Mouse (Mus musculus): ENCODE data around the gene Rab37. TPM values are rescaled to one million over a fixed set of nuclear protein-coding genes. Genes with fewer than 3 reads are reported as not detected.

The Rab37 gene
- polyA plus RNA-seq, 1 experiment from 2014 or later: 1.8 TPM

DNA sequence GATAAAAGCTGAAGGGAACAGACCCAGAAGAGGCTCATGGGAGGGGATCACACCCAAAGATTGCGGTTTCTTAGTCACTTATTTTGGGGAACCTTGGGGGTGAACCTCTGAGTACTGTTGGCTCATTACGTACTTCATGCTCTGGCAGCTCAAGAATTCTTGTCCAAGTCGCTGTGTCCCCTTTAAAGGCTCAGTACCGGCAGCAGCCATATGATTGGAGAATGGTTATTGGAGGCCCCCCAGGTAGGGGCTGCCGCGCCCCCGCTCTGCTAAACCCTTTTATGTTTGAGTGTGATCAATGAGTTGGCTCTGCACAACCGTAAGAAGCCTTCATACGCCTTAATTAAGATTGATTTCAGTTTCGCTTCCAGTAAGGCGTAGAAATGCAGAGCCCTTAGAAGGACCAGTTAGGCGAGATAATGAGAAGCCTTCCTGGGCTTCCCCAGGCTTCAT lies 107.7 kb downstream of the Rab37 start:
- WGBS: 62% methylated on average over 12 of the region's 12 CpGs
- ATAC-seq (ENCODE audit: insufficient number of reproducible peaks, low FRiP score): no peak
- H3K27me3 ChIP-seq (replicated peaks): no peaks in the 10 kb centered on the region
- H3K27ac ChIP-seq (ENCODE audit: poor library complexity, severe bottlenecking): no peak overlapping the region
- H3K4me3 ChIP-seq: no peak overlapping the region
- peaks cover 12% of the 10 kb centered on the region for H3K4me1 ChIP-seq (replicated peaks)
- peaks cover 28% of the 10 kb centered on the region; the same call in 1 of the 2 replicates for H3K36me3 ChIP-seq
- no peak overlapping the region for H3K4me2 ChIP-seq
- H3K9me3 ChIP-seq (replicated peaks): no peaks in the 10 kb centered on the region
- no peak overlapping the region for H3K9ac ChIP-seq

DNA sequence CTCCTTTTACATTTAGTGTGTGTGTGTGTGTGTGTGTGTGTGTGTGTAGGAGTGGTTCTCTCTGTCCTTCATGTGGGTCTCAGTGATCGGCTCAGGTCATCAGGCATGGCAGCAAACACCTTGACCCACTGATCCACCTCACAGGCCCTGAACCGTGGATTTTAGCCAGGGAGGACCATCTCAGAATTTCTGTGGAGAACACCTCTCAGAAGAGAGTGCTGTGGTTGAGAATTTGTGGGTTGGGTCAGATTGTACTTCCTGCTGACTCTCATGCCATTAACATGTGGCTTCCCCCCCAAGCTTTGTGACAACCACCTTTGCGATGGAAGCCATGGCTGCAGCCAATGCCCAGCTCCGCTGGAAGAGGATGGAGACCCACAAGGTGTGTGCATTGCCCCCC lies 109.3 kb downstream of the Rab37 start:
- H3K36me3 ChIP-seq: peaks cover 36% of the 10 kb centered on the region
- no peak overlapping the region for H3K4me3 ChIP-seq
- no peak overlapping the region for H3K9ac ChIP-seq
- 91% methylated on average over 4 of the region's 4 CpGs for WGBS
- ATAC-seq (ENCODE audit: insufficient number of reproducible peaks, low FRiP score): no peak
- no peak overlapping the region for H3K27ac ChIP-seq (ENCODE audit: poor library complexity, severe bottlenecking)
- H3K9me3 ChIP-seq (replicated peaks): no peaks in the 10 kb centered on the region
- H3K4me2 ChIP-seq: no peak overlapping the region
- H3K4me1 ChIP-seq (replicated peaks): peaks cover 8% of the 10 kb centered on the region
- peaks cover 5% of the 10 kb centered on the region; the same call in 1 of the 2 replicates for H3K27me3 ChIP-seq (replicated peaks)

DNA sequence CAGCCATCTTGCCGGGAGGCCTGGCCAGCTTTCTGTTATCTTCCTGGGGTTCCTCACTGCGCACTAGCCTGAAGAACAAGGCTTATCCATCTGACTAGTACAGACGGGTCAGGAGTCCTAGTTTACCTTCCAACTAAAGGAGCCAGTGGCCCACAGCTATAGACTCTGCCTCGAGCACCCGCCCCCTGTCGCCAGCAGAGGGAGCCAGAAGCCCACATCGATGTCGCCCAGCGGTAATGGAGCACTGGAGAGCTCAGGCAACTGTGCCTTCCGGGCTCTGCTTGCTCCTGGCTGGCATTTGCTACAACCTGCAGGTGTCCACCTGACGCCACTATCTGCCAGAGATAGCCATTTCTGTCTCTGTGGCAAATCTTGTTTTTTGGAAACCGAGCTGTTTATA lies 111.1 kb downstream of the Rab37 start:
- H3K4me1 ChIP-seq (replicated peaks): no peaks in the 10 kb centered on the region
- WGBS: 10% methylated on average over 12 of the region's 12 CpGs
- peak; percentile 57; the same call in 1 of the 2 replicates for ATAC-seq (ENCODE audit: insufficient number of reproducible peaks, low FRiP score)
- H3K9me3 ChIP-seq (replicated peaks): no peaks in the 10 kb centered on the region
- H3K9ac ChIP-seq: no peak overlapping the region
- H3K4me2 ChIP-seq: no peak overlapping the region
- H3K36me3 ChIP-seq: peaks cover 51% of the 10 kb centered on the region
- no peak overlapping the region for H3K27ac ChIP-seq (ENCODE audit: poor library complexity, severe bottlenecking)
- H3K4me3 ChIP-seq: no peak overlapping the region
- peaks cover 9% of the 10 kb centered on the region; the same call in 1 of the 2 replicates for H3K27me3 ChIP-seq (replicated peaks)

DNA sequence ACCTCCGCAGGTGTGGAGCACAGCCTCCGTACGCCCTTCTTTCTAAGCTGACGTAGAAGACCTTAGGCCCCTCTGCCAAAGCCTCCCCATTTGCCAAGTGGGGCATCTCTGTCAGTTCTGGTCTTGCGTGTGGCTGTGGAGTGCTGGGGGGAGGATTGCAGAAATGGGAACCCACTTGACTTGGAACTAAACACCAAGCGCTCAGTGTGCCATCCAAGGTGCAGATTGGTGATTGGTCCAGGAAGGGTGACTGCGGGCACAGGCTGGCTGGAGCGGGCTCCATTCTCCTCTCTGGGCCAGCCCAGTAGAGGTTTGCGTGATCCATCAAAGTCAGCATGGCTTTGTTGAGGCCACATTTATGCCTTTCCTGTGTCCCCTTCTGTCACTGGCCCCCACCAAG lies 111.5 kb downstream of the Rab37 start:
- WGBS: 93% methylated on average over 9 of the region's 9 CpGs
- H3K4me1 ChIP-seq (replicated peaks): no peaks in the 10 kb centered on the region
- peaks cover 51% of the 10 kb centered on the region for H3K36me3 ChIP-seq
- no peak overlapping the region for H3K9ac ChIP-seq
- H3K27me3 ChIP-seq (replicated peaks): peaks cover 9% of the 10 kb centered on the region; the same call in 1 of the 2 replicates
- H3K4me3 ChIP-seq: no peak overlapping the region
- ATAC-seq (ENCODE audit: insufficient number of reproducible peaks, low FRiP score): no peak
- no peak overlapping the region for H3K27ac ChIP-seq (ENCODE audit: poor library complexity, severe bottlenecking)
- no peaks in the 10 kb centered on the region for H3K9me3 ChIP-seq (replicated peaks)
- H3K4me2 ChIP-seq: no peak overlapping the region

DNA sequence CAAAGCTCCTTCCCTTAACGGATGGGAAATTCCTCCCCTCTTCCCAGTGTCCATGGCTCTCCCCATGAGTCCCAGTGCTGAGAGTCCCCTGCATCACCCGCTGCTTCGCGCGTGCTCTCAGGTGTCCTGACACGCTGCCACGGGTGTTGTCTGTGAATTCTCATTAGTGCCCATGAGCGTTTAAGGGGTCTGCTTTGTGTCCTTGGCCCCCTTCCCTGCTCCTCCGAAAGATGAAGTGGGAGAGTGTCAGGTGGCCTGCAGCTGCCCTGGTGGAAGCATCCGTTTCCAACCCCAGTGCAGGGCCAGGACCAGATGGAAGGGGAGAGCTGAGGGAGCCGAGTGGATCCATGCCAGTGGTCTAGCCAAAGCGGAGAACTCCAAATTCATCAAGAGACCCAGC lies 116.9 kb downstream of the Rab37 start:
- no peak for ATAC-seq (ENCODE audit: insufficient number of reproducible peaks, low FRiP score)
- no peak overlapping the region for H3K4me3 ChIP-seq
- no peak overlapping the region for H3K27ac ChIP-seq (ENCODE audit: poor library complexity, severe bottlenecking)
- H3K9me3 ChIP-seq (replicated peaks): no peaks in the 10 kb centered on the region
- no peak overlapping the region for H3K4me2 ChIP-seq
- H3K36me3 ChIP-seq: peaks cover 39% of the 10 kb centered on the region
- 74% methylated on average over 12 of the region's 12 CpGs for WGBS
- H3K4me1 ChIP-seq (replicated peaks): peaks cover 24% of the 10 kb centered on the region
- peaks cover 9% of the 10 kb centered on the region; the same call in 1 of the 2 replicates for H3K27me3 ChIP-seq (replicated peaks)
- no peak overlapping the region for H3K9ac ChIP-seq

DNA sequence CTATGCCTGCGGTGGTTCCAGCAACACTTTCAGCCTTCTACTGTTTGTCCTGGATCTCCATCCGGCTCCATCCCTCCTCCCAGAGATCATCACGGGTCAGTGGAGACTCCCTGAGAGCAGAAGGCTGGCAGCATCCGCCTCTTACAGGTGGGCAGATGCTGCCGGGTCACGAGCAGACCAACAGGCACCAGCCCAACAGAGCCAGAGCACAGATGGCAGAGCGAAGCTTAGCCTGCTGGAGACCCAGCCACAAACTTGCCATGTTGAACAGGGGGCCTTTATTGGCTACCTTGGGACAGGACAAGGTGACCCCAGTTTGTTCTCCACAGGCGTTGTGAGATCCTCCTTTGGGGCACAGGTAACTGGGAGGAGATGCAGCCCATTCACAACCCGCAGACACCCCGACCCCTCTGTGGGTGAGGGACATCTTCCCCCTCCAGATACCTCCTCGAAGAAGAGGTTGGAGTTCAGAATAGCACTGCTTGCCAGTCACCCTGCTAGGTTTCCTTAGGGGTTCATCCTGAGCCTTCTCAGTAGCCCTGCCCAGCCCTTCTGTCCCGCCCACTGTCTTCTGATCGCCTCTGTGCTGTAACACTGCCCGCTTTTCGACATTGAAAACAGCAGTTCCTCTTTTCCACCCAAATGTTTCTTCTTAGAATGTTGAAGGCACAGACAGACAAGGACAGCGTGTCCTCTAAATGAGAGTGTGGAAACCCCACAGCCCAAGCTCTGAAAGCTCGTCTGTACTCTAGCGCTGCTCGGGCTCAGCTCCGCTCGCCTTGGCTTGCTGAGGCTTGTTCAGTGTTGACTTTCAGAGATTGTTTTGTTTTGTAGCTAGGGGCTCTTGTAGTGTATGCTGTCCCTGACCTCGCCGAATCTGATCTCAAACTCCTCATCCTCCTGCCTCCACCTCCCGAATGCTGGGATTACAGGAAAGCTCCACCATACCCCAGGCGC lies 117.8 kb downstream of the Rab37 start:
- peaks cover 9% of the 10 kb centered on the region; the same call in 1 of the 2 replicates for H3K27me3 ChIP-seq (replicated peaks)
- 73% methylated on average over 25 of the region's 25 CpGs for WGBS
- no peak overlapping the region for H3K4me3 ChIP-seq
- peaks cover 24% of the 10 kb centered on the region for H3K4me1 ChIP-seq (replicated peaks)
- H3K36me3 ChIP-seq: peaks cover 39% of the 10 kb centered on the region
- H3K9ac ChIP-seq: no peak overlapping the region
- H3K4me2 ChIP-seq: no peak overlapping the region
- no peaks in the 10 kb centered on the region for H3K9me3 ChIP-seq (replicated peaks)
- H3K27ac ChIP-seq (ENCODE audit: poor library complexity, severe bottlenecking): no peak overlapping the region
- ATAC-seq (ENCODE audit: insufficient number of reproducible peaks, low FRiP score): no peak

DNA sequence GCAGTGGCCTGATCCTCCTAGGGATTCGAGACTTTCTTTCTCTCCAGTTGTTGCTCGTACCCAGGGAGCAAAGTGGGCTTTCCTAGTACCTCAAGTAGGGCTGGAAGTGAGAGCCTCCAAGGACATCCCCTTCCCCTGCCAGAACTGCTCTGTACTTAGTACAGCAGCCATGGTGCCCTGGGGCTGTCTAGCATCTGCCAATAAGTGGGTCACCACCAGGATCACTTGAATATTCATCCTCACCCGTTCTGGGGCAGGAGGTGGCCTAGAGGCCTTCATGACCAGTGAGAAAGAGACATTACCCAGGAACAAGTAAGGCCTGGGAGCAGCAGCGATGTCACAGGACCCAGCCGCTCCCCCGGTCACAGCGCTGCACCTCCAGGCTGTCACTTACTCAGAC lies 118.7 kb downstream of the Rab37 start:
- Histone ChIP-seq H3K9ac (no peak overlapping the region), H3K27ac (ENCODE audit: poor library complexity, severe bottlenecking) (no peak overlapping the region), H3K4me2 (no peak overlapping the region), H3K4me1 (replicated peaks) (peaks cover 30% of the 10 kb centered on the region), H3K27me3 (replicated peaks) (peaks cover 9% of the 10 kb centered on the region; the same call in 1 of the 2 replicates), H3K36me3 (peaks cover 37% of the 10 kb centered on the region), H3K4me3 (no peak overlapping the region), H3K9me3 (replicated peaks) (no peaks in the 10 kb centered on the region)
- 77% methylated on average over 7 of the region's 7 CpGs for whole genome bisulfite sequencing
- ATAC-seq (ENCODE audit: insufficient number of reproducible peaks, low FRiP score): no peak

Other genes starting within 250 kb of the Rab37 start
- 26.6 and 26.7 TPM in 2 replicates for gene Gprc5c, start 240.3 kb upstream of the Rab37 start, polyA plus RNA-seq (2016; fragmentation: Nextera tagmentation; extraction: Ambion mirVana)
- gene Cd300a, start 201.4 kb upstream of the Rab37 start, polyA plus RNA-seq (2016; fragmentation: Nextera tagmentation; extraction: Ambion mirVana): 0.40 and 0.41 TPM in 2 replicates
- gene Cd300lb, start 157.0 kb upstream of the Rab37 start, polyA plus RNA-seq (2016; fragmentation: Nextera tagmentation; extraction: Ambion mirVana): 0.89 and 0.98 TPM in 2 replicates
- gene Cd300c, start 122.3 kb upstream of the Rab37 start, polyA plus RNA-seq (2016; fragmentation: Nextera tagmentation; extraction: Ambion mirVana): not detected in 2 replicates
- gene Cd300ld, start 101.5 kb upstream of the Rab37 start, polyA plus RNA-seq (2016; fragmentation: Nextera tagmentation; extraction: Ambion mirVana): not detected in 2 replicates
- gene Cd300c2, start 89.6 kb upstream of the Rab37 start, polyA plus RNA-seq (2016; fragmentation: Nextera tagmentation; extraction: Ambion mirVana): 0.42 and 0.87 TPM in 2 replicates
- not detected in 2 replicates for gene Cd300ld2, start 75.2 kb upstream of the Rab37 start, polyA plus RNA-seq (2016; fragmentation: Nextera tagmentation; extraction: Ambion mirVana)
- not detected in 2 replicates for gene Cd300ld4, start 64.4 kb upstream of the Rab37 start, polyA plus RNA-seq (2016; fragmentation: Nextera tagmentation; extraction: Ambion mirVana)
- not detected in 2 replicates for gene Cd300ld5, start 53.7 kb upstream of the Rab37 start, polyA plus RNA-seq (2016; fragmentation: Nextera tagmentation; extraction: Ambion mirVana)
- not detected in 2 replicates for gene Cd300ld3, start 43.0 kb upstream of the Rab37 start, polyA plus RNA-seq (2016; fragmentation: Nextera tagmentation; extraction: Ambion mirVana)
- gene Cd300e, start 29.3 kb upstream of the Rab37 start, polyA plus RNA-seq (2016; fragmentation: Nextera tagmentation; extraction: Ambion mirVana): not detected in 2 replicates
- gene Cd300lf, start 42.6 kb downstream of the Rab37 start, polyA plus RNA-seq (2016; fragmentation: Nextera tagmentation; extraction: Ambion mirVana): 0.09 and 0.10 TPM in 2 replicates
- 21.0 and 22.2 TPM in 2 replicates for gene Slc9a3r1, start 71.9 kb downstream of the Rab37 start, polyA plus RNA-seq (2016; fragmentation: Nextera tagmentation; extraction: Ambion mirVana)
- gene Tmem104, start 96.1 kb downstream of the Rab37 start, polyA plus RNA-seq (2016; fragmentation: Nextera tagmentation; extraction: Ambion mirVana): 8.4 TPM in 2 replicates
- gene Nat9, start 96.4 kb downstream of the Rab37 start, polyA plus RNA-seq (2016; fragmentation: Nextera tagmentation; extraction: Ambion mirVana): 13.1 and 13.3 TPM in 2 replicates
- gene Grin2c, start 175.8 kb downstream of the Rab37 start, polyA plus RNA-seq (2016; fragmentation: Nextera tagmentation; extraction: Ambion mirVana): 0.15 and 0.21 TPM in 2 replicates
- 11.3 and 12.3 TPM in 2 replicates for gene Fdxr, start 185.6 kb downstream of the Rab37 start, polyA plus RNA-seq (2016; fragmentation: Nextera tagmentation; extraction: Ambion mirVana)
- 0.51 and 0.86 TPM in 2 replicates for gene Fads6, start 206.2 kb downstream of the Rab37 start, polyA plus RNA-seq (2016; fragmentation: Nextera tagmentation; extraction: Ambion mirVana)
- gene Otop2, start 215.7 kb downstream of the Rab37 start, polyA plus RNA-seq (2016; fragmentation: Nextera tagmentation; extraction: Ambion mirVana): not detected in 2 replicates
- gene Ush1g, start 230.6 kb downstream of the Rab37 start, polyA plus RNA-seq (2016; fragmentation: Nextera tagmentation; extraction: Ambion mirVana): 0.06 and 0.08 TPM in 2 replicates
- gene Otop3, start 243.3 kb downstream of the Rab37 start, polyA plus RNA-seq (2016; fragmentation: Nextera tagmentation; extraction: Ambion mirVana): not detected in 2 replicates